Mouse (Mus musculus): ENCODE data around the gene 1700019N19Rik.

Gene 1700019N19Rik

GRCm38 (mm10) chr19:58806364-58806763, 12.1 kb upstream of the 1700019N19Rik start:
- CTCF ChIA-PET = interaction anchor here (0.6 to 2.5 kb wide), 2 partner anchors 14 to 97 kb away, joined by 3 to 13 read pairs; no protein-coding TSS in a partner anchor

GRCm38 (mm10) chr19:58805191-58805779, 11.0 kb upstream of the 1700019N19Rik start:
- CTCF ChIA-PET = interaction anchor here (0.6 to 2.5 kb wide), 3 partner anchors 37 to 103 kb away, joined by 3 to 13 read pairs (median 4); no protein-coding TSS in a partner anchor

DNA sequence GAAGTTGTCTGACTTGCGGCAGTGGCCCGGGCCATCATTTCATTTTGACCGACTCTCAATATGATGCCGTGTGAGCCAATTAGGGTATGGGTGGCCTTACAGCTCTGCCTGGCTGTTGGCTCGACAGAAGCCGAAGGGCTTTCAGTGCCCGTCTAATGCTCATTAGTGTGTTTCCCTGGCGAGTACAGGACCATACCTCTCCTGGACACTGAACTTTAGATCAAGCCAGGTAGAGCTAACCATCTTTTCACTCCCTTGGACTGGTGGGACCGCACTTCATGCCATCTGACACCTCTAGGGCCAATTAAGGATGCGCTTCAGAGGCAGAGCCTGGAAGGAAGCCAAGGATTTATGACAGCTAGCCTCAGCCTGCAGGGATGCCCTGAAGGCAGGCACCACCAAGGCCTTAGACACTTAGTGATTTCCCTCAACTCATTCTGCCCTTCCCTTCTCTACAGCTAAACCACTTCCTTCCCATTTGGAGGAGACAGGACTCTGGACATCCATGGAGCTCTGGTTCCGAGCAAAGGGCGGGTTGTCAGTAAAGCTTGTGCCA, 931 bp upstream of the 1700019N19Rik start:
- CTCF ChIA-PET = no interaction called here

DNA sequence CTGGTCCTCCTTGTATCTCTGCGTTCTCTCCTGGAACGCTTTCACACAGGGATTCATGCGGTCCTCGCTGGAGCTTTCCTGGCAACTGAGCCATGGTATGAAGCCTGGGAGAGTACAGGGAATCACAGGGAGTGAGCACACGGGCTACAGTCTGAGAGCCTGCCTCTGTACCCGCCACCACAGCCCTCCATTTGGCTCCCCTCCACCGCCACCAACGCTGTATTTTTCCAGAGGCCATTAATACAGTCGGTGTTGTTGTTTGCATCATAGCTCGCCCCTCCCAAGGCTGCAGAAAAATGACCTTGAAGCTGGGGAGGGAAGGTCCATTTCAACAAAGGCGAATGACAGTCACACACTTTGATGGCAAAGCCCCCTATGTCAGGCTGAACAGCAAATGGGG, 5.1 kb downstream of the 1700019N19Rik start:
- CTCF ChIA-PET = no interaction called here

- CTCF ChIA-PET = no interaction called here
These were observed 10.3 kb downstream of the 1700019N19Rik start for GRCm38 (mm10) chr19:58783938-58784337.

- CTCF ChIA-PET = no interaction called here
These were observed 12.7 kb downstream of the 1700019N19Rik start for GRCm38 (mm10) chr19:58781566-58781965.

- CTCF ChIA-PET = no interaction called here
These were observed 17.8 kb downstream of the 1700019N19Rik start for GRCm38 (mm10) chr19:58776461-58776860.

- CTCF ChIA-PET = no interaction called here
These were observed 26.9 kb downstream of the 1700019N19Rik start for GRCm38 (mm10) chr19:58767329-58767728.

GRCm38 (mm10) chr19:58762848-58763541, 31.3 kb downstream of the 1700019N19Rik start:
- CTCF ChIA-PET = interaction anchor here (0.6 kb wide), 1 partner anchor 13 kb away, joined by 3 read pairs; no protein-coding TSS in a partner anchor

DNA sequence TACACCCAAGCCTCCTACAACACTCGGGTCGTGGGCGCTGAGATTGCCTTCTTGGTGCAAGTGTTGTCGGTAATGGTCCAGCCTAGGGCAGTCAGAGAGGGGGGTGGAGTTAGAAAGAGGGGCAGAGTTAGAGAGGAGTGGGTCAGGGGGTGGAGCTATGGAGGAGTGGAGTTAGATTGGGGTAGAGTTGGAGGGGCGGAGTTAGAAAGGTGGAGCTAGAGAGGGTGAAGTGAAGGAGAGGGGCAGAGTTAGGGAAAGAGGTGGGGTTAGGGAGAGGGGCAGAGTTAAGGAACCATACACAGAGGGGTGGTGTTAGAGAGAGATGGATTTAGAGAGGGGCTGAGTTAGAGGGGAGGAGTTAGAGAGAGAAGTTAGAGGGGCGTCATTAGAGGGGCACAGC, 31.9 kb downstream of the 1700019N19Rik start:
- CTCF ChIA-PET = interaction anchor here (0.6 to 0.7 kb wide), 2 partner anchors 10 to 14 kb away, joined by 3 to 5 read pairs; no protein-coding TSS in a partner anchor

GRCm38 (mm10) chr19:58759423-58759822, 34.8 kb downstream of the 1700019N19Rik start, which contains the start of gene Pnliprp2:
Gene Pnliprp2 (plus strand): TSS chr19:58759719.
- CTCF ChIA-PET = no interaction called here

DNA sequence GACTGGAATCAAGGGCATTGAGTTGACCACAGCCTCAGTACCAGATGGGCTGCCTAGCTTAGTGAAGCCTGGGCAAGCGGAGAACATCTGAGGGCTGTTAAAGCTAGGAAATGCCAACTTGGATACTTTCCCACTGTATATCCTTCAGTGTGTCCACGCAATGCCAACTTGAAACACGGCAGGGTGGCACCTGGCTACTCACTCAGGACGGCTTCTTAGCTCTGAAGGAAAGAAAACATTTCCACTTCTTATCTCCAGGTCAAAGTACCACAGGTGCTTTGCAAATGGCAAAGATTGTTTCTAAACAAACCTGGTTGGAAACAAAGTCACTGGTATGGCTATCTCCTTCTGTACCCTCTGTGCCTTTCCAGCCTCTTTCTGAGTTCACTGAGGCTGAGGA, 35.4 kb downstream of the 1700019N19Rik start:
- CTCF ChIA-PET = no interaction called here

DNA sequence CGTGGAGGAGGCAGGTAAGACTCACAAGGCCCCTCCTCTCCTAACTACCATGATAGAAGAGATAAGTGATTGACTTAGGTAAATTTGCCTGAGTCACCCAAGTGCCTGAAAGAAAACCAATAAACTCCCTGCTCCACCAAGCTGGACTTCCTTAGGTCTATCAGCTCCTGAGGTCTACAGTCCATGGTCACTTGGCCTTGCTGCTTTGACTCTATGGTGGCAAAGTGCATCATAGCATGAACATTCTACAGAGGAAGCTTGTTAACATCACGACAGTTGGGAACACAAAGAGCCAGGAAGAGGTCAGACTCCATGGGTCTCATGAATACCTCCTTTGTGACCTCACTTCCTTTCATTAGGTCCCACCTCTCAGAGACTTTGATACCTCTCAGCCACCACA, 42.8 kb downstream of the 1700019N19Rik start:
- CTCF ChIA-PET = no interaction called here

- CTCF ChIA-PET = no interaction called here
These were observed 43.4 kb downstream of the 1700019N19Rik start for GRCm38 (mm10) chr19:58750822-58751221.

DNA sequence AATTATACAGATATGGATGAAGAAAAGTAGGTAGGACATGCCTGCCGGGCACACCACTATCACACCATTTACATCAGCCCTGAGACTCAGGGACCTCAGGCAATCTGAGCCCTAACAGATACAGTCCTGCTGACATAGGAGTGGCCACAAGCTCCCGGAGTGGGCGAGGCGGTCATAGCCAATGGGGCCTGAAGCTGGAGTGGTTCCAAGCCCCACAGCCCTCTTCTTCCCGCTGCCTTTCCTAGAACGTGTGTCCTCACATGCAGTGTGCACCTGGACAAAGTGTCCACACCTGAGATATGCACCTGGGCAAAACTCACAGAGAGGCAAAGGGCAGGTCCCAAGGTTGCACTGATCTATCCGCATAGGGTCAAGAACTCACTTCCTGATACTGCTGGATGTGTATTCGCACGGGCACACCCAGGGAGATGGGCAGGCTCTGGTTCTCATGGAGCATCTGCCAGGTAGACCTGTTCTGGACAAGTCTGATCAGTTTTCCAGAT, 46.7 kb downstream of the 1700019N19Rik start:
- CTCF ChIA-PET = no interaction called here

GRCm38 (mm10) chr19:58743736-58744135, 50.5 kb downstream of the 1700019N19Rik start:
- CTCF ChIA-PET = no interaction called here

DNA sequence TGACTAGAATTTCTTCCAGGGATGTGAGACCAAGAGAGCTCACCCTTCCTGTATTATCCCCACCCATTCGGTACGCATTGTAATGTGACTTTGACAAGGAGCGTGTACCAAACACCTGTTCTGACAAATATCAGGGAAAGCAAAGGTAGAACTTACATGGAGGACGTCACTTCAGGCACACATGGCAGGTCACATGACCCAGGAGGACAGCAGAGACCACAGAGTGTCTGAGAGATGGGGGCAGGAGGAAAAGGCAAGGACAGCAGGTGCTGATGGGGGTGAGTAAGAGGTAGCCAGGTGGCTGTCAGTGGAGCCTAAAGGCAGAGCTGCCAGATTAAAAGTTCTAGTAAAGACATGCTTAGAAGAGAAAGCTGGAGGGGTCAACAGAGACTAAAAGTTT, 51.5 kb downstream of the 1700019N19Rik start:
- CTCF ChIA-PET = no interaction called here

DNA sequence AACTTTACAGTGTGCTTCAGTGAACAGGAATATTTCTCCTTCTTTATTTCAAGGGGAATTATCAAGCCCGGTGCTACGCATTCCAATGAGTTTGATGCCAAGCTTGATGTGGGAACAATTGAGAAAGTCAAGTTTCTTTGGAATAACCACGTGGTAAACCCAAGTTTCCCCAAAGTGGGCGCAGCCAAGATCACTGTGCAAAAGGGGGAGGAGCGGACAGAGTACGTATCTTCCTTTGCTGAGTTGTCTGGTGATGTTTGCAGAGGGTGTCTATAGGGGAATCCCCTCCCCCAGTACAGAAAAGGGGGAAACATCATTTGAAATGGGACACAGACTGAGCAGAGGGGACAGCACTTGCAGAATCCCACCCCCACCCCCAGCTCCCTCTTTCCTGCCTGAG, 53.2 kb downstream of the 1700019N19Rik start:
- CTCF ChIA-PET = no interaction called here

DNA sequence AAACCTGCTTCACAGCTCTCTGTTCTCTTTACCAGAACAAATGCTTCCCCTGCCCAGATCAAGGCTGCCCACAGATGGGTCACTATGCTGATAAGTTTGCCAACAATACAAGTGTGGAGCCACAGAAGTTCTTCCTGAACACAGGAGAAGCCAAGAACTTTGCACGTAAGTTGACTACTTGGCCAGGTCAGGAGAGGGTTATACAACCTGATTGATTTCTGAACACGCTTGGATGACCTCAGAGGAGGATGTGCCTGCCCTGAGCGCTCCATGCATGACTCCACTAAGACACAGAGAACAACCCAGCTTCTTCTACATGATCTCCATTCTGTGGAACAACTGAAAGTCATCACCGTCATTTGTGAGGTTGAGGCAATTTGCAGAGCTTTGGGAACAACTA, 56.1 kb downstream of the 1700019N19Rik start:
- CTCF ChIA-PET = no interaction called here

Data from spleen, embryonic (tissue).